Mouse (Mus musculus): ENCODE data around the gene Rab1b. TPM values are rescaled to one million over a fixed set of nuclear protein-coding genes. Genes with fewer than 3 reads are reported as not detected.

The Rab1b gene
- polyA plus RNA-seq, 1 experiment: 123 TPM

DNA sequence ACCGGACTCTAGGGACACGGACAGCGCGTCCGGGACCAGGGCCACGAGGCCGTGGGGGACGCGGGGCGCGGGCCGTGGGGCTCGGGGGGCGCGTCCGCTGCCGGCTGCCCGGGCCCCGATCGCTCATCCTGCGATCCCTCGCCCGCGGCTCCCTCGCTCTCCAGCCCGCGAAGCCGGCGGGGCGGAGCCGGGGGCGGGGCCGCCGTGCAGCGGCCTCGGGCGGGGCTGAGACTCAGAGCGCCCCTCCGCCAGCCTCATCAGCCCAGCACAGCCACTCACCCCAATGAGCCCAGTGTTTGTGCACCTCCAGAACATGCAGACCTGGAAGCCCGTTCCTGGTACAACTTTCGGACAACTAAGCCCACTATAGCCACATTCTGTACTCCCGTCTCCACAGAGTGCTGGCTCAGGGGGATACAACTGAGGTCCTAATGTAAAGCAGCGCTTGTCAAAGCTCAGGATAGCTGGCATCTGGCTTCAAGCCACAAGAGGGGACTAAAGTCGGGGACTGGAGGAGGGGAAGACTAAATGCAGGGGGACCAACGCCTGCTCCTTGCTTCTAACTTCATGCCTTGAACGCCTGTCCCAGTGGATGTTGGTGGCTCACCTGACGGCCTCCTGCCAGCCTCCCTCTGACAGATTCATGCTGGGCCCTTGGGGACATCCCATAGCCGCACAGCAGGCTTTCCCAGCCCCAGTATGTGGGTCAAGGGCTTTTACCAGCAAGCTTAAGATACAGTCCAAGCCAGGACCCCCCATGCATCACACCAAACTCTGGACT lies 8.3 kb downstream of the Rab1b start, which contains the start of gene Cnih2:
Gene Cnih2 (minus strand): TSS at position 159 of the 781 bp plus-strand sequence.
- peaks cover 2% of the 10 kb centered on the region; the same call in 1 of the 2 replicates for H3K4me1 ChIP-seq (ENCODE audit: control insufficient read depth, insufficient read depth, low read length)

DNA sequence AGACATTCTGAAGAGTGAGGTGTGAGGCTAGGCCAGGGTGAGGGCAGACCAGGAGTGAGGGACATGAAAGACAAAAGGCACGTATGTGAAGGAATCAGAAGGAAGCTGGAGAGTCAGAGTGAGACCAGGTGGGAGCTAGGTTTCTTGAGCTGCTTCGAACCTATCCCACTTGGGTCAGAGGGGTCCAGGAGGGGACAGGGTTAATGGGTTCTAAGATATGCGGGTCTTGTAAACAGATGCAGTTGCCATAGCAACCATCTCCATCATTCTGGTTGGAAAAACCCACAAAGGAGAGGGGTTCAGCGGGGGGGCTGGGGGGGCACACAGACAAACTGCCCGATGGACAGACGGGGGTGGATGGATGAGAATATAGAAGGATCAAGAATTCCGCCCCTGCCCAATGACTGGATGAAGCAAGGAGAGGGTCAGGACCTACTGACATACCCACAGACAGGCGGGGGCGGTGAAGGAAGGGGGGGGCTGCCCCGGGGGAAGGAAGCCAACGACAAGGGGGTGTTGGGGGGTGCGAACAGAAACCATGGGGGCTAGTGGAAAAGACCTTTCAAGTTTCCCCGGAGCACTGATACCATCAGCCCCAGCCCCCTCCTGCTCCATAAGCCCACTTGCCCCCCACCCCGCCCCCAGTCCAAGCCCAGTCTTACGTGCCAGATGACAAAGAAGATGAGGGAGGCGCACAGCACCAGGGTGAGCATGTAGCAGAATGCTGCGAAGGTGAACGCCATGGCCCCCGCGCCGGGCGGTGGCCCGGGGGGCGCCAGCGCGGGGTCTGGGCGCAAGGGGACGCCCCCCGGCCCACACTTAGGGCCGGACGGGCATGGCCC lies 9.1 kb downstream of the Rab1b start:
- H3K27ac ChIP-seq (ENCODE audit: insufficient read depth, low read length): no peak overlapping the region
- H3K4me1 ChIP-seq (ENCODE audit: control insufficient read depth, insufficient read depth, low read length): peaks cover 2% of the 10 kb centered on the region; the same call in 1 of the 2 replicates
- TF ChIP-seq CTCF (IDR thresholded peaks at IDR 0.05; ENCODE audit: borderline replicate concordance, insufficient read depth, low read length) (no peak), POLR2A (IDR thresholded peaks at IDR 0.05; ENCODE audit: low read depth, low read length) (no peak)
- peak overlapping the region; percentile 8; the same call in 1 of the 2 replicates for H3K4me3 ChIP-seq (ENCODE audit: insufficient read depth, low read length)

More for the DNA sequence above, 8.3 kb downstream of the Rab1b start, which contains the start of gene Cnih2:
- no peak for TF ChIP-seq POLR2A (IDR thresholded peaks at IDR 0.05; ENCODE audit: low read depth, low read length)
- TF ChIP-seq CTCF (IDR thresholded peaks at IDR 0.05; ENCODE audit: borderline replicate concordance, insufficient read depth, low read length): no peak
- Histone ChIP-seq H3K4me3 (ENCODE audit: insufficient read depth, low read length) (peak within 1 kb of the TSS; percentile 8; the same call in 1 of the 2 replicates), H3K27ac (ENCODE audit: insufficient read depth, low read length) (no peak within 1 kb of the TSS)

DNA sequence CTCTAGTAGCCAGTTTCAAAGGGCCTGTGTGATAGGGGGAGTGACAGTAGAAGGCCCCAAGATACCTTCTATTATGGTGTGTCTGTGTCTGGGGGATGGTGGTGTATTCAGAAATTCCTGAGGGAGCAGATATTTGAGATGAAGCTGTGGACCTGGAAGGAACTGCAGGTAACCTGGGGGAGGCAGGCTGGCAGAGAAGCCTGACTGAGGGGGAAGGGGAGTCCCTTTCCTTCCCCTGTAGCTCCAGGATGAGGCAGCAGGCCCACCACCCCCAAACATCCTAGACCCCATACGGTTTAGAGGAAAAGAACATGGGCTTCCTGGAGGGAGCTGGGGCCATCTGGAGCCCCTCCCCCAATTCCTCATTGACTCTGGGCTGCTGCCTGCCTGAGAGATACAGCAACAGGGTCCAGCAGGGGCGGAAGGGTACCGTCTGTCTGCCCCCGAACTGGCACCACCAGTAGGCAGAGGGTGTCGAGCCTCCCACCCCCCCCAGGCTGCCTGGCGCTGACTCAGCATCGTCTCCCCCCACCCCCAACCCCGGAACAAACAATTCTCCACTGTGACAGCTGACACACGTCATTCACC lies 10.9 kb downstream of the Rab1b start:
- no peak overlapping the region for H3K27ac ChIP-seq (ENCODE audit: insufficient read depth, low read length)

DNA sequence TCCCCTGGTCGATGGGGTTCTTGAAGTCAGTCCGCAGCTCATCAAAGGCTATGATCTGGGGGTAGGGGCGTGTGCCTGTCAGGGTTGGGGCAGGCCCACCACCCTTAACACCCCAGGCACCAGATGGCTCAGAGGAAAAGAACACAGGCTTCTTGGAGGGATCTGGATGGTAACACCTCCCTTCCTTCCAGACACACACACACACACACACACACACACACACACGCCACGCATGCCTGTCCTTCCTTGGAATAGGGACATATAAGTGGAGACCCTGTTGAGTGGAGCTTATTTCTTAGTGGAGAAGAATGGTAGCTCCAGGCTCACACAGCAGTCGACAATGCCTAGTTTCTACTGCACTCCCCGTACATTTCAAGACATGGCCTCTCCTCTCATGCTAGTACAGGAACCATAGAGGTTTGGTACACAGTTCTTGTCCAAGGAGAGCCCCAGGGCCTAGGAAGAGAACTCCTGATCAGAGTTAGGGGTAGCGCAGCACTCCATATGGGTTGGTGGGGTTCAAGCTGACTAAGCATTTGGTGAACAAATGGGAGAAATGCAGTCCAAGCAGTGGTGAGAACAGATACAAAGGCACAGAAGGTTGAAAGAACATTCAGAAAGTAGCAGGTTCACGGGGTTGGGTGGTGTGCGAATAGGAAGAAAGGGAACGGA lies 12.0 kb downstream of the Rab1b start:
- H3K27ac ChIP-seq (ENCODE audit: insufficient read depth, low read length): no peak overlapping the region
- peaks cover 2% of the 10 kb centered on the region; the same call in 1 of the 2 replicates for H3K4me1 ChIP-seq (ENCODE audit: control insufficient read depth, insufficient read depth, low read length)
- no peak overlapping the region for H3K4me3 ChIP-seq (ENCODE audit: insufficient read depth, low read length)
- TF ChIP-seq POLR2A (IDR thresholded peaks at IDR 0.05; ENCODE audit: low read depth, low read length): no peak
- no peak for TF ChIP-seq CTCF (IDR thresholded peaks at IDR 0.05; ENCODE audit: borderline replicate concordance, insufficient read depth, low read length)

More for the DNA sequence above, 10.9 kb downstream of the Rab1b start:
- peaks cover 2% of the 10 kb centered on the region; the same call in 1 of the 2 replicates for H3K4me1 ChIP-seq (ENCODE audit: control insufficient read depth, insufficient read depth, low read length)
- TF ChIP-seq CTCF (IDR thresholded peaks at IDR 0.05; ENCODE audit: borderline replicate concordance, insufficient read depth, low read length) (no peak), POLR2A (IDR thresholded peaks at IDR 0.05; ENCODE audit: low read depth, low read length) (no peak; the same call in 1 of the 2 replicates)
- no peak overlapping the region for H3K4me3 ChIP-seq (ENCODE audit: insufficient read depth, low read length)

DNA sequence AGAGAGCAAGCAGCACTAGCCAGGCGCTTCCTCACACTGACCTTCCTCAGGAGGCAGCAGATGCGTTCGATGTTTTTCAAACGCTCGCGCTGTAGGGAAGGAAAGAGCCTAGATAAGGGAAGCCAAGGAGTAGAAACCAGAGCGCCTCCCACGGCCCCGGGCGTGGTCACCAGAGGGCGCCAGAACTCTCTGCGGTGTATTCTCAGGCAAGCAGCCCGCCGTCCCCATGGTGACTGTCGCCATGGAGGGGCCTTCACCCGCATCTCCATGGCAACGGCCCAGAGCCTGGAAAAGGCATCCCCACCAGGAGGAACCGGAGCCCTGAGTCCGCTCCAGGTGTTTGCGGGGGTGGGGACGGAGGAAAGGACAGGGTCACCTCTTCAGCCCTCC lies 12.6 kb downstream of the Rab1b start:
- H3K4me1 ChIP-seq (ENCODE audit: control insufficient read depth, insufficient read depth, low read length): peaks cover 2% of the 10 kb centered on the region; the same call in 1 of the 2 replicates
- TF ChIP-seq POLR2A (IDR thresholded peaks at IDR 0.05; ENCODE audit: low read depth, low read length): no peak; the same call in none of the 2 replicates
- peak; percentile 65 for TF ChIP-seq CTCF (IDR thresholded peaks at IDR 0.05; ENCODE audit: borderline replicate concordance, insufficient read depth, low read length)
- no peak overlapping the region for H3K27ac ChIP-seq (ENCODE audit: insufficient read depth, low read length)
- no peak overlapping the region for H3K4me3 ChIP-seq (ENCODE audit: insufficient read depth, low read length)

DNA sequence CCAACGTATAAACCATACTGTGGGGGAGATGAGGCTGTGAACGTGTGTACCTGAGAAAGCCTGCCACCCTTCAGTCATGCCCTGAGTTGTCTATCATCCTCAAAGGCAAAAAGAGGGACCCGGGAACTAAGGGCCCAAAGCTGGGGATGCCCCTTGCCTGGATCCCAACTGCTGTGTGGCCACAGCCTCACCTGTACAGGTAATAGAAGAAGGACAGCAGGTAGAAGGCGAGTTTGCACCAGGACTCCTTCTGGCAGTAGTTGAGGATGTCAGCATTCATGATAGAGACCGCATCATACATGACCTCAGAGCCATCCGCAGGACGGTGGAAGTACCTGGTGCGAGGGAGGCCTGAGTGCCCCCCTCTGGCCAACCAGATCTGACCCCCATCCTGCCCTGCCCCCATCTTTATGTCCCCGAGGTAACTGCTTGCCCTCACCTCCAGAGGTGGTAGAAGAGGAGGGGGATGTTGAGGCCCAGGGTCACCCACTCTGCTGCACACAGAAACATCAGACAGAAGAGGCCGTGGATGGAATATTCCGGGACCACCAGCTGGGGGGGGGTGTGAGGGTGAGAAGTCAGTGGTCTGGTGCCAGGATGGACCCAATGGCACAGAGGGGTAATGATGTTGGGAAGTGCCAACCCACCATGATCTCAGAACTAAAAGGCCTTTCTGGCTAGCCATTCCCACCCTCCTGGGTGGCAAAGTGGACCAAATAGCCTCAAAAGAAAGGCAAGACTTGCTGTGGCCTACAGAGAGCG lies 13.2 kb downstream of the Rab1b start:
- Histone ChIP-seq H3K4me3 (ENCODE audit: insufficient read depth, low read length) (no peak overlapping the region), H3K4me1 (ENCODE audit: control insufficient read depth, insufficient read depth, low read length) (peaks cover 2% of the 10 kb centered on the region; the same call in 1 of the 2 replicates), H3K27ac (ENCODE audit: insufficient read depth, low read length) (no peak overlapping the region)
- TF ChIP-seq POLR2A (IDR thresholded peaks at IDR 0.05; ENCODE audit: low read depth, low read length) (no peak), CTCF (IDR thresholded peaks at IDR 0.05; ENCODE audit: borderline replicate concordance, insufficient read depth, low read length) (no peak)

DNA sequence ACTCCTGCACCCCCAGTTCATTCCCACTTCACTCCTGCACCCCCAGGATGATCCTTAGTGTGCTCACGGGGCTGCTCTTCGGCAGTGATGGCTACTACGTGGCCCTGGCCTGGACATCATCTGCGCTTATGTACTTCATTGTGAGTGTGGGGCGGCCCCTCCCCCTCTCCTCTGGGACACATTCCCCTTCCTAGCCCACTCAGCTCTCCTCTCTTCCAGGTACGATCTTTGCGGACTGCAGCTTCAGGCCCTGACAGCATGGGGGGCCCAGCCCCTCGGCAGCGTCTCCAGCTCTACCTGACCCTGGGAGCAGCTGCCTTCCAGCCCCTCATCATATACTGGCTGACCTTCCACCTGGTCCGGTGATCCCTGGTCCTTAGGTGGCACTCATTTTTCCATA lies 14.8 kb downstream of the Rab1b start:
- H3K4me1 ChIP-seq (ENCODE audit: control insufficient read depth, insufficient read depth, low read length): 0 out of 2 replicates have a peak, but pooled peaks cover 2% of the 10 kb centered on the region
- TF ChIP-seq CTCF (IDR thresholded peaks at IDR 0.05; ENCODE audit: borderline replicate concordance, insufficient read depth, low read length) (no peak), POLR2A (IDR thresholded peaks at IDR 0.05; ENCODE audit: low read depth, low read length) (no peak)
- H3K4me3 ChIP-seq (ENCODE audit: insufficient read depth, low read length): no peak overlapping the region
- H3K27ac ChIP-seq (ENCODE audit: insufficient read depth, low read length): no peak overlapping the region

DNA sequence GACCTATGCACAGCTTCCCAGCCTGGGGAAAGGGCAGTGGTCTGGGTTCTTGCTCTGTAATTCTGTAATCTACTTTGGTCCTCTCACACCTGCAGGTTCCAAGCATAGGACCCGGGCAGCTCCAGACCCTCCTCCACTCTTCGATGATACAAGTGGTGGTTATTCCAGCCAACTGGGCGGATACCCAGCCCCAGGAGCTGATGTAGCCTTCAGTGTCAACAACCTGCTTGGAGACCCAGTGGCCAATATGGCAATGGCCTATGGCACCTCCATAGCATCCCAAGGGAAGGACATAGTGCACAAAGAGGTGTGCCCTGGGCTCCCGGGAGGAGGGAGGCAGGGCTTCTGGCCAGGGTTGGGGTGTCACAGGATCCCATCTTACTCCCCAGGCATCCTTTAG lies 17.5 kb downstream of the Rab1b start:
- 0 out of 2 replicates have a peak, but pooled peaks cover 2% of the 10 kb centered on the region for H3K4me1 ChIP-seq (ENCODE audit: control insufficient read depth, insufficient read depth, low read length)
- H3K27ac ChIP-seq (ENCODE audit: insufficient read depth, low read length): no peak overlapping the region
- peak overlapping the region; percentile 83 for H3K4me3 ChIP-seq (ENCODE audit: insufficient read depth, low read length)
- TF ChIP-seq CTCF (IDR thresholded peaks at IDR 0.05; ENCODE audit: borderline replicate concordance, insufficient read depth, low read length) (no peak), POLR2A (IDR thresholded peaks at IDR 0.05; ENCODE audit: low read depth, low read length) (no peak)
